In the genomic region with DNA sequence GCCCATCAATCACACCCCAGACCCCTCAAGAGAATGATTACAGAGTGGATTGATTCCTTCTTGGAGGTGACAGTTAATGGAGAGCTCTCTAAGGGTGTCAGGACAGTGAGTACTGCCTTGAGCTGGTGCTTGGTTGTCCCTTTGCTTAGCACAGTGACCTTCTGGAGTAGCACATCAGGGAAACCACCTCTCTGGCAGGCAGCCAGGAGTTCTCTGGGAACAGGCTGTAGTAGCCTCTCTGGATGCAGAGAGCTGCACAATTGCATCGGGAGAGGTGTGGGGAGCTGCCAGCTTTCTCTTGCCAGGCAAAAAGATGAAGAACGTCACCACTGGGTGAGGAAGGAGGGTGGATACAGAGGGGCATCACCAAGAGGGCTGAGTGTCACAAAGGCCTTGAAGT, we compare ENCODE assay signal across 8 mouse cellular contexts.
DNase-seq lines count a peak whose midpoint lies in the region; ATAC-seq and TF ChIP-seq lines count a peak whose summit lies in the region.

No protein-coding gene starts in this region.

- no peak for TF ChIP-seq CTCF in liver, adult 2 months (IDR thresholded peaks at IDR 0.05; ENCODE audit: low read depth, low read length)

- H3K27ac ChIP-seq in liver, adult 2 months (replicated peaks; ENCODE audit: insufficient read depth, low read depth, low read length) = no peak overlapping the region
- H3K27ac ChIP-seq in liver, embryonic 12.5 days = no peak overlapping the region

- TF ChIP-seq POLR2A in liver, adult 2 months (IDR thresholded peaks at IDR 0.05; ENCODE audit: extremely low read depth, insufficient read depth, low read length) = no peak

- DNase-seq in liver, adult 2 months (ENCODE audit: extremely low read depth, low read depth, low spot score) = peak; percentile 76
- DNase-seq in adrenal gland, postnatal 10 days = peak; percentile 88
- peak; percentile 63 for DNase-seq in cerebellum, adult 9-10 months
- peak; percentile 33 for DNase-seq in lung, postnatal 10 days
- DNase-seq in right cerebral cortex, postnatal 4 days = no peak
- no peak for DNase-seq in gastrocnemius, postnatal 14 days

- H3K4me2 ChIP-seq in liver, embryonic 12.5 days = no peak overlapping the region

- H3K36me3 ChIP-seq in liver, adult 2 months (ENCODE audit: control insufficient read depth, insufficient read depth, low read length) = no peaks in the 10 kb centered on the region
- no peaks in the 10 kb centered on the region for H3K36me3 ChIP-seq in liver, embryonic 12.5 days

- intact Hi-C loops in gastrocnemius, postnatal 14 days (cut with DNase I; ENCODE audit: low total_unique reads) = loop anchor here (10.0 kb wide), 1 partner anchor 189 kb away; a partner anchor contains a TSS

- peaks cover 5% of the 10 kb centered on the region; the same call in 1 of the 2 replicates for H3K4me1 ChIP-seq in liver, adult 2 months (ENCODE audit: control insufficient read depth, insufficient read depth, low read length)
- no peaks in the 10 kb centered on the region for H3K4me1 ChIP-seq in liver, embryonic 12.5 days

- no peaks in the 10 kb centered on the region for H3K9me3 ChIP-seq in liver, embryonic 12.5 days (replicated peaks)

- no peak for ATAC-seq in liver, embryonic 12.5 days
- ATAC-seq in megakaryocyte, adult 5-6 weeks (ENCODE audit: poor library complexity, severe bottlenecking) = no peak

- H3K27me3 ChIP-seq in liver, adult 2 months (ENCODE audit: control insufficient read depth, insufficient read depth, low read length) = no peaks in the 10 kb centered on the region
- H3K27me3 ChIP-seq in liver, embryonic 12.5 days (replicated peaks) = 0 out of 2 replicates have a peak, but pooled peaks cover 4% of the 10 kb centered on the region

- no peak overlapping the region for H3K9ac ChIP-seq in liver, adult 2 months (ENCODE audit: low read depth, low read length)
- H3K9ac ChIP-seq in liver, embryonic 12.5 days = no peak overlapping the region

- no peaks in the 10 kb centered on the region for H3K79me2 ChIP-seq in liver, adult 2 months (ENCODE audit: control insufficient read depth, insufficient read depth, low read length)

- no peak overlapping the region for H3K4me3 ChIP-seq in liver, adult 2 months (ENCODE audit: insufficient read depth, low read depth, low read length)
- H3K4me3 ChIP-seq in liver, embryonic 12.5 days = no peak overlapping the region

- WGBS in liver, adult 2 months = 19% methylated on average over 2 of the region's 2 CpGs
- 84% methylated on average over 2 of the region's 2 CpGs for WGBS in liver, embryonic 12.5 days (ENCODE audit: insufficient replicate concordance)

Comparison
In these comparisons a context has a peak if more than half of its experiments do, and no peak if none do; other contexts are left out.
1. DNase-seq: peak in liver, adult 2 months (single experiment), adrenal gland, postnatal 10 days (single experiment), cerebellum, adult 9-10 months (single experiment) and lung, postnatal 10 days (single experiment); none in right cerebral cortex, postnatal 4 days (single experiment) and gastrocnemius, postnatal 14 days (single experiment).